Mouse (Mus musculus): Measurements from ENCODE around the gene Btbd9.

DNA sequence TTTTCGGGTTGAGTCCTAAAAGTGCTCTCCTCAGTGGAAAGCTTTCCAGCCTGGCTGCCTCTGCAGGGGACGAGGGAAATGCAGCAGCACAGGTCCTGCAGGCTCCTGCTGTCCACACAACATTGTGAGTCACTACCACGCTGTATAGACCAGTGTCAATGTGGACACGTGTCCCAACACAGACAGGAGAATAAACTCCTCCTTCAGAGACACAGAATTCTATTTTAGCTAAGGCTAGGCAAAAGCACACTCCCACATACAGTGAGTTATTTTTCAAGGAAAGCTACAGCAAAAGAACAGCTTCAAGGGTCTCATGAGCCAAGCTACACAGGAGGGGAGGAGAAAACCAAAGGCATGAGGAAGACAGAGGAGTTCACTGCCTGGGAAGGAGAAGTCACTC lies 243.2 kb downstream of the Btbd9 start:
- TF ChIP-seq POLR2A (IDR thresholded peaks at IDR 0.05; ENCODE audit: borderline replicate concordance, control insufficient read depth, low read depth, low read length) (no peak), CTCF (IDR thresholded peaks at IDR 0.05; ENCODE audit: control insufficient read depth, insufficient read depth, low read length) (no peak)
